Mouse (Mus musculus): ENCODE data around the gene Rnf44.

The Rnf44 gene

GRCm38 (mm10) chr13:54693558-54694347 lies at the start of gene Rnf44:
TSS of gene Rnf44 (minus strand) at chr13:54693907.
- peak; percentile 99 for DNase-seq (ENCODE audit: low spot score)

GRCm38 (mm10) chr13:54738213-54738601 lies 44.5 kb upstream of the Rnf44 start:
- no peak for DNase-seq (ENCODE audit: low spot score)

- no peak for DNase-seq (ENCODE audit: low spot score)
Observed at GRCm38 (mm10) chr13:54737488-54738212, 43.9 kb upstream of the Rnf44 start.

- DNase-seq (ENCODE audit: low spot score): no peak
Observed at GRCm38 (mm10) chr13:54736931-54737330, 43.2 kb upstream of the Rnf44 start.

GRCm38 (mm10) chr13:54726131-54726530 lies 32.4 kb upstream of the Rnf44 start:
- no peak for DNase-seq (ENCODE audit: low spot score)

- peak; percentile 45 for DNase-seq (ENCODE audit: low spot score)
Observed at GRCm38 (mm10) chr13:54723143-54723542, 29.4 kb upstream of the Rnf44 start.

GRCm38 (mm10) chr13:54716916-54717315 lies 23.2 kb upstream of the Rnf44 start:
- no peak for DNase-seq (ENCODE audit: low spot score)

- no peak for DNase-seq (ENCODE audit: low spot score)
Observed at GRCm38 (mm10) chr13:54714996-54715395, 21.3 kb upstream of the Rnf44 start.

- no peak for DNase-seq (ENCODE audit: low spot score)
Observed at GRCm38 (mm10) chr13:54714393-54714792, 20.7 kb upstream of the Rnf44 start.

GRCm38 (mm10) chr13:54710866-54711265 lies 17.2 kb upstream of the Rnf44 start:
- DNase-seq (ENCODE audit: low spot score): no peak

GRCm38 (mm10) chr13:54704890-54705289 lies 11.2 kb upstream of the Rnf44 start:
- DNase-seq (ENCODE audit: low spot score): no peak

GRCm38 (mm10) chr13:54702507-54702906 lies 8.8 kb upstream of the Rnf44 start:
- DNase-seq (ENCODE audit: low spot score): no peak

GRCm38 (mm10) chr13:54701243-54701642 lies 7.5 kb upstream of the Rnf44 start, which contains the start of gene Cdhr2:
TSS of gene Cdhr2 (plus strand) at chr13:54701461.
- DNase-seq (ENCODE audit: low spot score): no peak

GRCm38 (mm10) chr13:54695479-54696230 lies 1.9 kb upstream of the Rnf44 start:
- no peak for DNase-seq (ENCODE audit: low spot score)

GRCm38 (mm10) chr13:54694348-54695060 lies 797 bp upstream of the Rnf44 start:
- DNase-seq (ENCODE audit: low spot score): peak; percentile 90

- DNase-seq (ENCODE audit: low spot score): no peak
Observed at GRCm38 (mm10) chr13:54692711-54693557, 773 bp downstream of the Rnf44 start.

- no peak for DNase-seq (ENCODE audit: low spot score)
Observed at GRCm38 (mm10) chr13:54691737-54692136, 2.0 kb downstream of the Rnf44 start.

GRCm38 (mm10) chr13:54690151-54690740 lies 3.5 kb downstream of the Rnf44 start:
- DNase-seq (ENCODE audit: low spot score): no peak

- peak; percentile 96 for DNase-seq (ENCODE audit: low spot score)
Observed at GRCm38 (mm10) chr13:54687575-54688424, 5.9 kb downstream of the Rnf44 start.

- DNase-seq (ENCODE audit: low spot score): peak; percentile 81
Observed at GRCm38 (mm10) chr13:54687096-54687495, 6.6 kb downstream of the Rnf44 start.
